Mouse (Mus musculus) embryonic facial prominence, embryonic 13.5 days (tissue): ENCODE data around the gene Dgkz. TPM values are rescaled to one million over a fixed set of nuclear protein-coding genes. Genes with fewer than 3 reads are reported as not detected.

Experiments
- ATAC-seq: fragments of 200-750 bp; cut with Nextera tagmentation; 2 replicates; pipeline ENCODE4 v1.8.0; 2017; ENCODE audit warnings: low read depth; ENCODE audit not compliant: insufficient number of reproducible peaks, insufficient read depth, low FRiP score, low TSS enrichment
- H3K27ac ChIP-seq: fragments of 300-500 bp; sonication (generic); 2 replicates; pipeline ENCODE4 v1.5.1; 2015; ENCODE audit warnings: moderate library complexity, mild to moderate bottlenecking, inconsistent platforms
- H3K27me3 ChIP-seq: fragments of 300-500 bp; sonication (generic); 2 replicates; pipeline ENCODE4 v1.6.1; 2015; ENCODE audit warnings: mild to moderate bottlenecking, inconsistent platforms
- H3K36me3 ChIP-seq: fragments of 300-500 bp; sonication (generic); 2 replicates; pipeline ENCODE4 v1.6.1; 2015; ENCODE audit warnings: mild to moderate bottlenecking, inconsistent platforms
- H3K4me1 ChIP-seq: fragments of 300-500 bp; sonication (generic); 2 replicates; pipeline ENCODE4 v1.6.1; 2015; ENCODE audit warnings: inconsistent platforms
- H3K4me2 ChIP-seq: fragments of 300-500 bp; sonication (generic); 2 replicates; pipeline ENCODE4 v1.6.1; 2015; ENCODE audit warnings: moderate library complexity, mild to moderate bottlenecking, inconsistent platforms
- H3K4me3 ChIP-seq: fragments of 300-500 bp; sonication (generic); 2 replicates; pipeline ENCODE4 v1.5.1; 2015; ENCODE audit warnings: mild to moderate bottlenecking, inconsistent platforms
- H3K9ac ChIP-seq: fragments of 300-500 bp; sonication (generic); 2 replicates; pipeline ENCODE4 v1.6.1; 2015; ENCODE audit warnings: mild to moderate bottlenecking, inconsistent platforms
- H3K9me3 ChIP-seq: fragments of 300-500 bp; sonication (generic); 2 replicates; pipeline ENCODE4 v1.6.1; 2016; ENCODE audit warnings: inconsistent platforms
- WGBS: fragments of 180-500 bp; shearing (Covaris S2); methylation state at CpG from one replicate; pipeline ENCODE4 v1.1.7; 2015; ENCODE audit warnings: mixed read lengths; 5-methylcytosine and 5-hydroxymethylcytosine counted together
- polyA plus RNA-seq: library from polyadenylated mRNA; unstranded; fragments of >200 nt; fragmentation: Nextera tagmentation; extraction: Ambion mirVana; gene quantifications from 2 replicates; pipeline ENCODE4 v1.2.1, GENCODE M21; 2015

Dgkz gene
- polyA plus RNA-seq, 1 experiment from 2014 or later: 34.2 TPM

- ATAC-seq: no peak
- Histone ChIP-seq H3K36me3 (no peaks in the 10 kb centered on the region), H3K9me3 (no peaks in the 10 kb centered on the region), H3K27ac (peak overlapping the region; percentile 22; the same call in 1 of the 2 replicates), H3K27me3 (peaks cover 11% of the 10 kb centered on the region), H3K4me3 (no peak overlapping the region), H3K4me1 (peaks cover 36% of the 10 kb centered on the region), H3K4me2 (no peak overlapping the region), H3K9ac (no peak overlapping the region)
- 54% methylated on average over 11 of the region's 11 CpGs for WGBS
Measured at GRCm38 (mm10) chr2:91967962-91968361, 7.7 kb downstream of the Dgkz start.

- H3K36me3 ChIP-seq: no peaks in the 10 kb centered on the region
- no peak overlapping the region for H3K9ac ChIP-seq
- H3K27me3 ChIP-seq: peaks cover 9% of the 10 kb centered on the region
- H3K9me3 ChIP-seq: no peaks in the 10 kb centered on the region
- WGBS: 81% methylated on average over 5 of the region's 5 CpGs
- no peak overlapping the region for H3K4me3 ChIP-seq
- H3K27ac ChIP-seq: no peak overlapping the region
- peaks cover 40% of the 10 kb centered on the region for H3K4me1 ChIP-seq
- no peak overlapping the region for H3K4me2 ChIP-seq
- no peak for ATAC-seq
Measured at GRCm38 (mm10) chr2:91966367-91966766, 9.3 kb downstream of the Dgkz start.

GRCm38 (mm10) chr2:91965417-91965816, 10.2 kb downstream of the Dgkz start:
- Histone ChIP-seq H3K27me3 (peaks cover 5% of the 10 kb centered on the region), H3K27ac (peak overlapping the region; percentile 80), H3K9me3 (no peaks in the 10 kb centered on the region), H3K4me2 (peak overlapping the region; percentile 91), H3K36me3 (no peaks in the 10 kb centered on the region), H3K4me3 (peak overlapping the region; percentile 88), H3K9ac (peak overlapping the region; percentile 62; the same call in 1 of the 2 replicates), H3K4me1 (peaks cover 40% of the 10 kb centered on the region)
- 17% methylated on average over 20 of the region's 20 CpGs for WGBS
- no peak for ATAC-seq

GRCm38 (mm10) chr2:91964610-91965204, 11.0 kb downstream of the Dgkz start:
- peak overlapping the region; percentile 80; the same call in 1 of the 2 replicates for H3K27ac ChIP-seq
- peak overlapping the region; percentile 88 for H3K4me3 ChIP-seq
- no peak for ATAC-seq
- H3K4me2 ChIP-seq: peak overlapping the region; percentile 91
- H3K36me3 ChIP-seq: no peaks in the 10 kb centered on the region
- H3K27me3 ChIP-seq: peaks cover 5% of the 10 kb centered on the region
- peaks cover 42% of the 10 kb centered on the region for H3K4me1 ChIP-seq
- 70% methylated on average over 3 of the region's 3 CpGs for WGBS
- no peak overlapping the region for H3K9ac ChIP-seq
- no peaks in the 10 kb centered on the region for H3K9me3 ChIP-seq

GRCm38 (mm10) chr2:91963443-91963932, 12.2 kb downstream of the Dgkz start:
- no peaks in the 10 kb centered on the region for H3K36me3 ChIP-seq
- H3K27ac ChIP-seq: peak overlapping the region; percentile 81
- H3K4me2 ChIP-seq: peak overlapping the region; percentile 91
- H3K4me1 ChIP-seq: peaks cover 51% of the 10 kb centered on the region
- no peaks in the 10 kb centered on the region for H3K9me3 ChIP-seq
- WGBS: under 1% methylated on average over 54 of the region's 57 CpGs
- H3K4me3 ChIP-seq: peak overlapping the region; percentile 88
- ATAC-seq: peak; percentile 90
- H3K9ac ChIP-seq: peak overlapping the region; percentile 90
- peaks cover 5% of the 10 kb centered on the region for H3K27me3 ChIP-seq

GRCm38 (mm10) chr2:91962864-91963401, 12.7 kb downstream of the Dgkz start:
- peak overlapping the region; percentile 91 for H3K4me2 ChIP-seq
- H3K27me3 ChIP-seq: peaks cover 5% of the 10 kb centered on the region
- H3K4me1 ChIP-seq: peaks cover 50% of the 10 kb centered on the region
- peak overlapping the region; percentile 88 for H3K4me3 ChIP-seq
- H3K9ac ChIP-seq: peak overlapping the region; percentile 90
- peak overlapping the region; percentile 81 for H3K27ac ChIP-seq
- no peaks in the 10 kb centered on the region for H3K9me3 ChIP-seq
- WGBS: 1% methylated on average over 39 of the region's 39 CpGs
- H3K36me3 ChIP-seq: no peaks in the 10 kb centered on the region
- peak; percentile 29; the same call in 1 of the 2 replicates for ATAC-seq

- 47% methylated on average over 4 of the region's 4 CpGs for WGBS
- Histone ChIP-seq H3K4me3 (peak overlapping the region; percentile 88), H3K4me2 (peak overlapping the region; percentile 91), H3K27ac (0 out of 2 replicates have a peak overlapping the region, but pooled peaks have one; percentile 39), H3K9me3 (no peaks in the 10 kb centered on the region), H3K4me1 (peaks cover 56% of the 10 kb centered on the region), H3K36me3 (no peaks in the 10 kb centered on the region), H3K27me3 (peaks cover 5% of the 10 kb centered on the region), H3K9ac (peak overlapping the region; percentile 90)
- no peak for ATAC-seq
Measured at GRCm38 (mm10) chr2:91961901-91962761, 13.5 kb downstream of the Dgkz start.

- H3K27ac ChIP-seq: no peak overlapping the region
- no peak overlapping the region for H3K4me2 ChIP-seq
- H3K9ac ChIP-seq: no peak overlapping the region
- H3K4me1 ChIP-seq: peaks cover 61% of the 10 kb centered on the region
- no peak for ATAC-seq
- H3K27me3 ChIP-seq: peaks cover 3% of the 10 kb centered on the region
- no peak overlapping the region for H3K4me3 ChIP-seq
- 92% methylated on average over 5 of the region's 5 CpGs for WGBS
- no peaks in the 10 kb centered on the region for H3K9me3 ChIP-seq
- H3K36me3 ChIP-seq: no peaks in the 10 kb centered on the region
Measured at GRCm38 (mm10) chr2:91960459-91960858, 15.2 kb downstream of the Dgkz start.

GRCm38 (mm10) chr2:91959544-91960410, 15.9 kb downstream of the Dgkz start:
- H3K9ac ChIP-seq: peak overlapping the region; percentile 28; the same call in 1 of the 2 replicates
- H3K36me3 ChIP-seq: no peaks in the 10 kb centered on the region
- no peak overlapping the region for H3K4me2 ChIP-seq
- no peak overlapping the region for H3K4me3 ChIP-seq
- ATAC-seq: no peak
- H3K4me1 ChIP-seq: peaks cover 60% of the 10 kb centered on the region
- H3K9me3 ChIP-seq: no peaks in the 10 kb centered on the region
- no peak overlapping the region for H3K27ac ChIP-seq
- WGBS: 71% methylated on average over 11 of the region's 11 CpGs
- H3K27me3 ChIP-seq: no peaks in the 10 kb centered on the region

GRCm38 (mm10) chr2:91958701-91959457, 16.8 kb downstream of the Dgkz start:
- Histone ChIP-seq H3K27ac (no peak overlapping the region), H3K4me3 (no peak overlapping the region), H3K4me2 (no peak overlapping the region), H3K36me3 (no peaks in the 10 kb centered on the region), H3K27me3 (no peaks in the 10 kb centered on the region), H3K9me3 (no peaks in the 10 kb centered on the region), H3K9ac (no peak overlapping the region), H3K4me1 (peaks cover 59% of the 10 kb centered on the region)
- WGBS: 47% methylated on average over 10 of the region's 10 CpGs
- ATAC-seq: no peak
